Mouse (Mus musculus) intestine, embryonic 14.5 days (tissue): ENCODE data around the gene Slc44a5. TPM values are rescaled to one million over a fixed set of nuclear protein-coding genes. Genes with fewer than 3 reads are reported as not detected.
A peak's percentile ranks its signal among the peaks of the same experiment; 100 is the strongest.

Experiments
- ATAC-seq: fragments of 200-750 bp; cut with Nextera tagmentation; replicated peaks from 2 replicates; pipeline ENCODE4 v1.8.0; 2017; ENCODE audit warnings: low read depth, moderate number of reproducible peaks, moderate TSS enrichment, moderate library complexity; ENCODE audit not compliant: low FRiP score, low TSS enrichment
- DNase-seq: peaks from one replicate; pipeline ENCODE4 v3.0.0-alpha.2; 2018; ENCODE audit warnings: low spot score
- H3K27ac ChIP-seq: fragments of 300-500 bp; sonication (generic); 2 replicates; pipeline ENCODE4 v1.5.1; 2014; ENCODE audit warnings: low read depth, mild to moderate bottlenecking, control low read depth
- H3K27me3 ChIP-seq: fragments of 300-500 bp; sonication (generic); replicated peaks from 2 replicates; pipeline ENCODE4 v1.6.1; 2014; ENCODE audit warnings: low read length, control low read depth; ENCODE audit not compliant: control insufficient read depth, insufficient read depth
- H3K36me3 ChIP-seq: fragments of 300-500 bp; sonication (generic); 2 replicates; pipeline ENCODE4 v1.6.1; 2014; ENCODE audit warnings: low read length, control low read depth; ENCODE audit not compliant: control insufficient read depth, insufficient read depth
- H3K4me1 ChIP-seq: fragments of 300-500 bp; sonication (generic); replicated peaks from 2 replicates; pipeline ENCODE4 v1.6.1; 2014; ENCODE audit warnings: low read length, control low read depth, mixed read lengths; ENCODE audit not compliant: control insufficient read depth, insufficient read depth
- H3K4me2 ChIP-seq: fragments of 300-500 bp; sonication (generic); 2 replicates; pipeline ENCODE4 v1.6.1; 2014; ENCODE audit warnings: low read length
- H3K4me3 ChIP-seq: fragments of 300-500 bp; sonication (generic); 2 replicates; pipeline ENCODE4 v1.5.1; 2014; ENCODE audit warnings: low read depth, low read length, control low read depth, mixed read lengths
- H3K9ac ChIP-seq: fragments of 300-500 bp; sonication (generic); 2 replicates; pipeline ENCODE4 v1.6.1; 2014; ENCODE audit warnings: mild to moderate bottlenecking, low read length
- H3K9me3 ChIP-seq: fragments of 300-500 bp; sonication (generic); 2 replicates; pipeline ENCODE4 v1.6.1; 2016; ENCODE audit warnings: low read length, control low read depth; ENCODE audit not compliant: control insufficient read depth
- WGBS: fragments of 180-500 bp; shearing (Covaris S2); extraction: QIAGEN DNeasy Blood & Tissue Kit; methylation state at CpG from one replicate; pipeline ENCODE4 v1.1.7; 2014; 5-methylcytosine and 5-hydroxymethylcytosine counted together
- polyA plus RNA-seq: library from polyadenylated mRNA; unstranded; fragments of >200 nt; fragmentation: Nextera tagmentation; extraction: Ambion mirVana; gene quantifications from 2 replicates; pipeline ENCODE4 v1.2.1, GENCODE M21; 2014

Slc44a5 gene
- 1.5 TPM in 2 replicates for polyA plus RNA-seq

DNA sequence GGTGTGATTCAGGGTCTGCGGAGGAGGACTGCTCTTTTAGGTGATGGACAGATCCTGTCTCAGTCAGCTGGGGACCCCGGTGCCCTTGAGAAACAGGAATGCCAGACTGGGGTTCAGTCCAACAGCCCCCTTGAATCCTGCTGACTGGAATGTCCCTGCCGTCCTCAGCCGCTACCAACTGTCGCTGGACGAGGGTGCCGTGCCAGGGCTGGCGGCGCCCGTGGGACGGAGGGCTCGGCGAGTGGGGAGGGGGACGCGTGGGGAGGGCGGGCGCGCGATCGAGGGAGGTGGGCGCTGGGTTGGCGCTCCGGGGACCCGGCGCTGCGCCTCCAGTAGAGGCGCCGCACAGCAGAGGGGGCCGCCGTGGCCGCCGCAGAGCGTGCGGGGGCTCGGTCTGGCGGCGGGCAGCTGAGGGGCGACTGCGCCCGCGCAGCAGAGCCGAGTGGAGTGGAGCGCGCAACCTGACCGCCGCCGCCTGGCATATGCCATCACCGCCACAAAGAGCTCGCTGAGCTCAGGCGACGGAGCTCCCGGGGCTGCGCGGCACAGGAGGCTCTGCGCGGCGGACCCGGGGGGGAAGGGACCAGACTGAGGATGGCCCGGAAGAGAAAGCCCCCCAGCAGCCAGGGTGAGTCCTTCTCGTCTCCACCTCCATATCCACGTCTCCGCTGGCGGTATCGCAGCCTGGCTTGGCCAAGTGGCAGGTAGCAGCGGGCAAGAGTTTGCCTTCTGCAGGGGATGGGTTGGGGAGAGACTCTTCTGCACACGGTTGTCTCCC, at the start of gene Slc44a5:
Gene Slc44a5, plus strand, starts transcription at position 266 of the 778 bp plus-strand sequence.
- Histone ChIP-seq H3K9ac (peak within 1 kb of the TSS; percentile 48), H3K36me3 (no peaks in the 10 kb centered on the region), H3K4me2 (peak within 1 kb of the TSS; percentile 98), H3K9me3 (no peaks in the 10 kb centered on the region), H3K4me1 (peaks cover 6% of the 10 kb centered on the region), H3K27me3 (peaks cover 29% of the 10 kb centered on the region), H3K4me3 (peak within 1 kb of the TSS; percentile 55), H3K27ac (no peak within 1 kb of the TSS)
- DNase-seq (peak; percentile 68), ATAC-seq (peak; percentile 44; the same call in 1 of the 2 replicates)
- under 1% methylated on average over 62 of the region's 66 CpGs for WGBS

- Histone ChIP-seq H3K9me3 (no peaks in the 10 kb centered on the region), H3K4me3 (no peak overlapping the region), H3K4me2 (no peak overlapping the region), H3K27me3 (no peaks in the 10 kb centered on the region), H3K4me1 (no peaks in the 10 kb centered on the region), H3K27ac (no peak overlapping the region), H3K36me3 (peaks cover 53% of the 10 kb centered on the region), H3K9ac (no peak overlapping the region)
- no peak for DNase-seq
- ATAC-seq, result no peak
- 88% methylated on average over 7 of the region's 7 CpGs for WGBS
Measured at GRCm38 (mm10) chr3:153926333-153926732, 46.9 kb upstream of the Slc44a5 start.

GRCm38 (mm10) chr3:153929526-153929925, 43.7 kb upstream of the Slc44a5 start:
- no peaks in the 10 kb centered on the region for H3K27me3 ChIP-seq
- no peak overlapping the region for H3K4me2 ChIP-seq
- ATAC-seq (no peak), DNase-seq (no peak)
- H3K4me1 ChIP-seq, result no peaks in the 10 kb centered on the region
- peaks cover 70% of the 10 kb centered on the region for H3K36me3 ChIP-seq
- no peak overlapping the region for H3K27ac ChIP-seq
- 90% methylated on average over 11 of the region's 11 CpGs for WGBS
- H3K4me3 ChIP-seq, result no peak overlapping the region
- H3K9me3 ChIP-seq, result no peaks in the 10 kb centered on the region
- no peak overlapping the region for H3K9ac ChIP-seq

DNA sequence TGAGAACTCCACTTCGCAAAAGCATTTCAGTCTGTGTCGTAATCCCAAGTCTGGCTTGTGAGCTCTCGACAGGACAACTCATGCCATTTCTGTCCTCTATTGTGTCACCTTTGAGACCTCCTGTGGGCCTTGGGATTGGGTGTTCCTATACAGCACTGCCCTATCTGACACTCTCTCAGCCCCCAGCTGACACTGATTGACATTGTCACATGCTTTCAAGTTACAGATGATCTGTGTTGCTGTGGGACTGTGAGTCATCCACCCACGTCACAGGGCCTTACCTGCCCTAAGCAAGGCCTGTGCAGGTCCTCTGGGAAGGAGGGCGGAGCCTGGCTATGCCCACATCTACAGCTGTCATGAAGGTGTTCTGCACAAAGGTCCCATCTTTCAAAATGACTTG, 40.8 kb upstream of the Slc44a5 start:
- no peak overlapping the region for H3K4me3 ChIP-seq
- ATAC-seq, result no peak
- no peak for DNase-seq
- H3K4me1 ChIP-seq, result no peaks in the 10 kb centered on the region
- H3K9ac ChIP-seq, result no peak overlapping the region
- no peaks in the 10 kb centered on the region for H3K27me3 ChIP-seq
- peaks cover 79% of the 10 kb centered on the region for H3K36me3 ChIP-seq
- no peak overlapping the region for H3K27ac ChIP-seq
- H3K9me3 ChIP-seq, result no peaks in the 10 kb centered on the region
- WGBS, result 94% methylated on average over 5 of the region's 5 CpGs
- H3K4me2 ChIP-seq, result no peak overlapping the region

DNA sequence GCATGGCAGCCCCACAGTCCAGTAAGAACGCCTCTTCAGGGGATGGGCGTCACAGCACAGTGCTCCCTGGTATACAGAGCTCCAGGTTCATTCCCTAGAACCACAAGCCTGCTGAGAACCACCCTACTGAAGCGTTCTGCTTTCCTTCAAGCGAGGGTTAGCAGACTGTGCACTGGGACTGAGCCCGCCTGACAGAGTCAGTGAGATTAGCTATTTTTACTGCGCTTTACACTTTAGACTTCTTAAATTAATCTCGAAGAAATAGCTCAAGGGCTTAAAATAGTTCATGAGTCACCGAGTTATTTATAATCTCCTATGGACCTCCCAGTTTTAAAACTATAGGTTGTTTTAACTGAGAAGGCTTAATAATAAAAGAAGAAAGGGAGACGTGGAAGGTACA, 37.4 kb upstream of the Slc44a5 start:
- no peaks in the 10 kb centered on the region for H3K4me1 ChIP-seq
- ATAC-seq (no peak), DNase-seq (no peak)
- no peak overlapping the region for H3K9ac ChIP-seq
- H3K4me3 ChIP-seq, result no peak overlapping the region
- H3K9me3 ChIP-seq, result no peaks in the 10 kb centered on the region
- peaks cover 81% of the 10 kb centered on the region for H3K36me3 ChIP-seq
- WGBS, result 85% methylated on average over 9 of the region's 9 CpGs
- H3K27me3 ChIP-seq, result no peaks in the 10 kb centered on the region
- H3K4me2 ChIP-seq, result no peak overlapping the region
- no peak overlapping the region for H3K27ac ChIP-seq

DNA sequence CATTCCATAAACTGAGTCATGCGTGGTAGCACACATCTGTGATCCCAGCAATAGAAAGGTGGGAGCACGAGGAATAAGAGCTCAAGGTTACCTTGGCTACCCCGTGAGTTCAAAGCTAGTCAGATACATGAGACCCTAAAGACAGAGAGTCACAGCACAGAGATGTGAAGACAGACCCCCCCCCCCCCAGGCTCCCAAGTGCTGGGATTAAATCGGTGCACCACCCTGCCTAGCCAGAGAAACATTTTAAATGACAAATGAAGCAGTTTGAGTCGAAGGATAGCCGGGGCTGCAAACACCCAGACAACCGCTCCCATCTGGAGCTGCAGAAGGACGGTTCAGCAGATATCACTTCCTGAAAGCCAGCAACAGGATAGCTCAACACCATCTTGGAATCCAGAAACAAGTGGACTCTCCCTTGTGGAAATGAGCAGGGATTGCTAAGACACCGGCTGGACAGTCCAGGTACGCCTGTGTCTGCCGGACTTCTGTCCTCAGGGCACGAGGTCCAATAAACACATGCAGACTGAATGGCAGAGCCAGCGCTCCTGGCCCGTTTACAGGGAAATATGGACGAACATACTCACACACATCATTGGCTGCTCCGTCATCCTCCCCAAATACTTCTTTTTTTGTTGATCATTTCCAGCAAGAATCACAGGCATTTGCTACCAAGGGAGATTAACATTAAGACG, 36.0 kb upstream of the Slc44a5 start:
- H3K36me3 ChIP-seq, result peaks cover 75% of the 10 kb centered on the region

GRCm38 (mm10) chr3:153940021-153940420, 33.2 kb upstream of the Slc44a5 start:
- ATAC-seq (no peak), DNase-seq (no peak)
- Histone ChIP-seq H3K4me2 (no peak overlapping the region), H3K9me3 (no peaks in the 10 kb centered on the region), H3K27me3 (no peaks in the 10 kb centered on the region), H3K4me1 (peaks cover 11% of the 10 kb centered on the region), H3K4me3 (no peak overlapping the region), H3K36me3 (peaks cover 49% of the 10 kb centered on the region), H3K9ac (no peak overlapping the region), H3K27ac (no peak overlapping the region)
- WGBS, result 89% methylated on average over 8 of the region's 8 CpGs

More for the DNA sequence above, 36.0 kb upstream of the Slc44a5 start:
- 92% methylated on average over 17 of the region's 17 CpGs for WGBS
- ATAC-seq (no peak), DNase-seq (no peak)
- Histone ChIP-seq H3K9ac (no peak overlapping the region), H3K9me3 (no peaks in the 10 kb centered on the region), H3K27me3 (no peaks in the 10 kb centered on the region), H3K4me1 (no peaks in the 10 kb centered on the region), H3K4me2 (no peak overlapping the region), H3K27ac (no peak overlapping the region), H3K4me3 (no peak overlapping the region)

DNA sequence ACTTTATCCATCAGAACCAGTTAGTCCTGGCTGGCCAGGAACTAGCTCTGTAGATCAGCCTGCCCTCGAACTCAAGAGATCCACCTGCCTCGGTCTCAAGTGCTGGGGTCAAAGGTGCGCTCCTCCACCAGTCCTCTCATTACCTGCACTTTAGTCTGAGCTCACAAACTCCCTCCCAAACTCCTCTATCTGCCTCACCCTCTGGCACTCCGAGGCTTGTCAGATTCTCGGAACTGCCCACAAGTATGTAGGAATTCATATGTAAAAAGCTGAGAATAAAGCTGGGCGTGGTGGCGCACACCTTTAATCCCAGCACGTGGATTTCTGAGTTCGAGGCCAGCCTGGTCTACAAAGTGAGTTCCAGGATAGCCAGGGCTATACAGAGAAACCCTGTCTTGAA, 32.8 kb upstream of the Slc44a5 start:
- Histone ChIP-seq H3K4me3 (no peak overlapping the region), H3K9me3 (no peaks in the 10 kb centered on the region), H3K9ac (no peak overlapping the region), H3K4me2 (no peak overlapping the region), H3K27ac (no peak overlapping the region), H3K27me3 (no peaks in the 10 kb centered on the region), H3K36me3 (peaks cover 44% of the 10 kb centered on the region), H3K4me1 (peaks cover 11% of the 10 kb centered on the region)
- WGBS, result 94% methylated on average over 9 of the region's 9 CpGs
- ATAC-seq (no peak), DNase-seq (no peak)
